Comparison of ENCODE assay signal across 15 mouse cellular contexts in genomic region chr13:36564764-36565315, GRCm38 (mm10).
DNase-seq lines count a peak whose midpoint lies in the region; ATAC-seq and TF ChIP-seq lines count a peak whose summit lies in the region.
"Had no signal": no experiment of that assay in that cellular context is flagged by ENCODE, and none has a peak within 500 bp of the region (broad histone marks: within the 10 kb centered on the region; RNA-seq: fewer than 3 reads in every experiment).

No protein-coding gene starts in this region.

- TF ChIP-seq CTCF in brain, embryonic 14.5 days (IDR thresholded peaks at IDR 0.05; ENCODE audit: borderline replicate concordance, extremely low read depth, insufficient read depth, insufficient read length): no peak

- H3K9ac ChIP-seq in forebrain, embryonic 12.5 days: no peak overlapping the region
- no peak overlapping the region for H3K9ac ChIP-seq in hindbrain, embryonic 13.5 days
- H3K9ac ChIP-seq in midbrain, embryonic 13.5 days (replicated peaks): no peak overlapping the region
- H3K9ac ChIP-seq: heart, embryonic 12.5 days; limb, embryonic 12.5 days; liver, embryonic 13.5 days had no signal

- H3K4me3 ChIP-seq in forebrain, embryonic 12.5 days (replicated peaks): no peak overlapping the region
- no peak overlapping the region for H3K4me3 ChIP-seq in hindbrain, embryonic 13.5 days
- H3K4me3 ChIP-seq in midbrain, embryonic 13.5 days (replicated peaks): no peak overlapping the region
- H3K4me3 ChIP-seq: heart, embryonic 12.5 days; limb, embryonic 12.5 days; liver, embryonic 13.5 days had no signal

- H3K27ac ChIP-seq in forebrain, embryonic 12.5 days: peak overlapping the region; percentile 77
- H3K27ac ChIP-seq in hindbrain, embryonic 13.5 days: peak overlapping the region; percentile 84
- peak overlapping the region; percentile 92 for H3K27ac ChIP-seq in midbrain, embryonic 13.5 days
- H3K27ac ChIP-seq: limb, embryonic 12.5 days; liver, embryonic 13.5 days had no signal

- H3K36me3 ChIP-seq in forebrain, embryonic 12.5 days (replicated peaks): no peaks in the 10 kb centered on the region
- H3K36me3 ChIP-seq in hindbrain, embryonic 13.5 days: no peaks in the 10 kb centered on the region
- H3K36me3 ChIP-seq in midbrain, embryonic 13.5 days: no peaks in the 10 kb centered on the region
- H3K36me3 ChIP-seq: heart, embryonic 12.5 days; limb, embryonic 12.5 days; liver, embryonic 13.5 days had no signal

- WGBS in forebrain, embryonic 12.5 days: 7% methylated on average over 5 of the region's 6 CpGs
- 6% methylated on average over 5 of the region's 6 CpGs for WGBS in hindbrain, embryonic 13.5 days
- WGBS in midbrain, embryonic 13.5 days: 8% methylated on average over 6 of the region's 6 CpGs

- peaks cover 35% of the 10 kb centered on the region for H3K4me1 ChIP-seq in forebrain, embryonic 12.5 days
- H3K4me1 ChIP-seq in hindbrain, embryonic 13.5 days (replicated peaks): peaks cover 29% of the 10 kb centered on the region
- H3K4me1 ChIP-seq in midbrain, embryonic 13.5 days (replicated peaks): peaks cover 36% of the 10 kb centered on the region
- H3K4me1 ChIP-seq: limb, embryonic 12.5 days; liver, embryonic 13.5 days had no signal

- TF ChIP-seq POLR2A in brain, embryonic 14.5 days (IDR thresholded peaks at IDR 0.05; ENCODE audit: borderline replicate concordance, extremely low read depth, insufficient read depth, insufficient read length, poor library complexity, severe bottlenecking): no peak

- H3K9me3 ChIP-seq in forebrain, embryonic 12.5 days: no peaks in the 10 kb centered on the region
- no peaks in the 10 kb centered on the region for H3K9me3 ChIP-seq in hindbrain, embryonic 13.5 days
- no peaks in the 10 kb centered on the region for H3K9me3 ChIP-seq in midbrain, embryonic 13.5 days
- H3K9me3 ChIP-seq: heart, embryonic 12.5 days; limb, embryonic 12.5 days; liver, embryonic 13.5 days had no signal

- no peaks in the 10 kb centered on the region for H3K27me3 ChIP-seq in forebrain, embryonic 12.5 days
- no peaks in the 10 kb centered on the region for H3K27me3 ChIP-seq in hindbrain, embryonic 13.5 days
- H3K27me3 ChIP-seq in midbrain, embryonic 13.5 days: no peaks in the 10 kb centered on the region
- H3K27me3 ChIP-seq: heart, embryonic 12.5 days; limb, embryonic 12.5 days; liver, embryonic 13.5 days; Patski had no signal

- no peak overlapping the region for H3K4me2 ChIP-seq in forebrain, embryonic 12.5 days
- H3K4me2 ChIP-seq in hindbrain, embryonic 13.5 days: no peak overlapping the region
- H3K4me2 ChIP-seq in midbrain, embryonic 13.5 days (replicated peaks): no peak overlapping the region
- H3K4me2 ChIP-seq: heart, embryonic 12.5 days; limb, embryonic 12.5 days; liver, embryonic 13.5 days had no signal

- ATAC-seq in forebrain, embryonic 12.5 days (ENCODE audit: low FRiP score): peak; percentile 74
- ATAC-seq in hindbrain, embryonic 13.5 days (ENCODE audit: low FRiP score): peak; percentile 43; the same call in 1 of the 2 replicates
- ATAC-seq in midbrain, embryonic 13.5 days: peak; percentile 75
- ATAC-seq in megakaryocyte progenitor cell, adult 5-6 weeks (replicated peaks; ENCODE audit: poor library complexity): no peak
- ATAC-seq: Patski had no signal

- peak; percentile 78 for DNase-seq in brain, embryonic 14.5 days (ENCODE audit: low read depth)
- DNase-seq in cerebellum, postnatal 36 days: no peak
- no peak for DNase-seq in urinary bladder, postnatal 36 days (ENCODE audit: low spot score in 2 of 2)
- DNase-seq: adrenal gland, postnatal 25 days; kidney, adult 11 months; kidney, postnatal 10 days; liver, embryonic 13.5 days; thymus, postnatal 36 days had no signal
